Mouse (Mus musculus) left cerebral cortex, adult 2 months (tissue): ENCODE results near the gene Il7r. TPM values are rescaled to one million over a fixed set of nuclear protein-coding genes. Genes with fewer than 3 reads are reported as not detected.

Experiments used
- DNase-seq, 2 experiments: peaks; one replicate each; pipeline ENCODE4 v3.0.0; 2021 to 2022; ENCODE audit warnings: low spot score in 2 of 2, mixed read lengths in 1 of 2; ENCODE audit errors: extremely low spot score in 1 of 2
- H3K27ac ChIP-seq: fragments of 200-600 bp; 2 replicates; pipeline ENCODE4 v1.8.1; 2022
- H3K4me3 ChIP-seq: fragments of 200-600 bp; 2 replicates; pipeline ENCODE4 v1.8.1; 2022
- CTCF ChIP-seq: fragments of 200-600 bp; IDR thresholded peaks from 2 replicates; pipeline ENCODE4 v1.8.1; 2022; ENCODE audit warnings: antibody characterized with exemption, mild to moderate bottlenecking, moderate library complexity
- intact Hi-C: fragments of 180-260 bp; cut with DNase I; formaldehyde crosslinking; loops from one replicate; pipeline ENCODE4 v1.15.1; 2025
- total RNA-seq, 2 experiments: library from RNA; stranded (reverse); gene quantifications; 2 replicates each; pipeline ENCODE4 v1.2.3; 2021

Gene Il7r
- total RNA-seq, 2 experiments from 2014 or later: 0.42 to 0.43 TPM

DNA sequence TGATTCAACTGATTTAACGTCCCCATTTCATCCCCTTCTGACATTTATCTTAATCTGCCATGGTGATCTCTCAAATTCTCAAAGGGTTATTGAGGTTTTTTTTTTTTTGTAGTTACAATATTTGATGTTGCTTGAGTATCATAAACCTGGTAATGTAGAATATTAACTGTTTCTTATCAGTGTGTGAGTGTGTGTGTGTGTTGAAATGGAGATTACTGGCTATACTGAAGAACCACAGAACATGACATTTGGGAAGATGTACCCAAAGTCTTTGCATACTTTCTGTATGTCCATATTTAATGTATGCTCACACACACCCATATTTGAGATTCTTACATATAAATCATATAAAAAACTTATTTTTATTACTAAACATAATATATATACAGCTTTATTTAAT lies 65.9 kb downstream of the Il7r start:
- no peak overlapping the region for H3K4me3 ChIP-seq
- no peak for TF ChIP-seq CTCF
- intact Hi-C loops: no loop called here
- DNase-seq: no peak
- H3K27ac ChIP-seq: no peak overlapping the region

DNA sequence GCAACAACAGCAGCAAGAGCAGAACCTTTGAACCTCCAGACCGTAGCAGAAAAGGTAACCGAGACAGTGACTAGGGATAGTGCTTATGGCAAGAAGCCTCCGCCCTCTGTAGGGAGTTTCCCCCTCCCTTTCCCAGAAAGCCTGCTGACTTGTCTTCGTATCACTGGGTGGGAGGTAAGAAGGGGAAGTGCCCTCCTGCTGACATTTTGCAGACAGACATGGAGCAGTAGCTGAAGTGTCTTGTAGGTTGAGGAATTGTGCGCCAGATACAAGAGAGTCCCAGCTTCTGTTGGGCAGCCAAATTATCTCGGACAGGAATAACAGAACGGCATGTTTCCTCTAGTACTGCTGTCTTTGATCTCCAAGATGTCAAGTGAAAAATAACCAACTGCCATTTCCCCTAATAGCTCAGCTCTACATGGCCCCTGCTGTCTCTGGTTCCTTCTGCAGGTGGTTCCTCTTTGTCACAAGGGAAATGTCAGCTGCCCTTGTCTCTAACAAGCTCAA lies 66.4 kb downstream of the Il7r start:
- Histone ChIP-seq H3K4me3 (no peak overlapping the region), H3K27ac (no peak overlapping the region)
- intact Hi-C loops: no loop called here
- no peak for TF ChIP-seq CTCF
- no peak for DNase-seq

Other genes starting within 250 kb of the Il7r start
- gene Ugt3a2, start 194.6 kb downstream of the Il7r start, total RNA-seq: not detected
- 1 to 10 TPM; 1.5 TPM for gene Capsl, start 94.1 kb downstream of the Il7r start, total RNA-seq
- gene Spef2, start 218.7 kb upstream of the Il7r start, total RNA-seq: under 1 TPM; 0.68 to 0.72 TPM